Mouse (Mus musculus): ENCODE results near the gene Dgkb. TPM values are rescaled to one million over a fixed set of nuclear protein-coding genes. Genes with fewer than 3 reads are reported as not detected.

Gene Dgkb
- polyA plus RNA-seq, 1 experiment from 2014 or later: 3.5 TPM

DNA sequence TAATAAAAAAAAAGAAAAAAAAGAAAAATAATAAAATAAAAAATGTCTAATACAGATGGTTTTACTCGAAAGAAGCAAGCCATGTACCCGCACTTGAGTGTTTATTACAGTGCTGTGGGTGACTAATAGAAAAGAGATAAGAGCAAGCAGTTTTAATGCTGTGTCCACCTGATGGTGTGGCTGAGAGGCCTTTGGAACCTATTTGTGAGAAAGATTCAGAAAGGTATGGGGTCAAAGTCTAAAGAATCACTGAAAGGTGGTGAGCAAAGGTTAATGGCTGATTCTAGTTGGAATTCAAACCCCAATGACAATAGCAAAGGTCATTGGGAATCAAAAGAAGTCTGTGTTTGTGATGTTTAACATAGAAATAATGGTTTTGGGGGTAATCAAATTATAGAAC lies 124.6 kb downstream of the Dgkb start:
- WGBS: 83% methylated on average over 2 of the region's 2 CpGs
- no peak for TF ChIP-seq CTCF (IDR thresholded peaks at IDR 0.05; ENCODE audit: low read depth)

DNA sequence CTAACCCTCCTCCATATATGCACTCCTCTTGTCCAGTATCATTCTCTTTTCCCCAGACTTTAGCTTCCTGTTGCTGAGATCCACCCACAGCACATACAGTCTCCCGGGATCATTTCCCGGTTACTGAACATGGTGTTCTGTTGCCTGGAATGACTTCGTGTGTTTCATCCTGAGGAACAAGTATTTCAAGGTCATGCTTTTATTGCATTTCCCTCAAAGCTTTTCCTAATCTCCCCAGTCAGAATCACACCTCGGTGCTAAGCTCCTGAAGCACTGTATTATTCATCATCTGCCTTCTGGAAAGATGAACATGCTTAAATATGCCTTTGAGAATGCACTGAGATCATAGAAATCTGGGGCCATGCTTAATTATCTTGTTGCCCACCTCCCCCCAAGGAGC lies 138.7 kb downstream of the Dgkb start:
- H3K4me2 ChIP-seq: no peak overlapping the region
- ATAC-seq (ENCODE audit: insufficient read depth) (no peak), DNase-seq (no peak)
- no peaks in the 10 kb centered on the region for H3K9me3 ChIP-seq (ENCODE audit: low read depth, low read length)
- 70% methylated on average over 4 of the region's 4 CpGs for WGBS
- H3K4me3 ChIP-seq (ENCODE audit: low read depth, low read length): no peak overlapping the region
- H3K27ac ChIP-seq (ENCODE audit: low read depth): no peak overlapping the region
- no peaks in the 10 kb centered on the region for H3K36me3 ChIP-seq (ENCODE audit: insufficient read depth)
- H3K9ac ChIP-seq: no peak overlapping the region
- TF ChIP-seq CTCF (IDR thresholded peaks at IDR 0.05; ENCODE audit: low read depth): no peak
- H3K4me1 ChIP-seq (ENCODE audit: insufficient read depth): no peaks in the 10 kb centered on the region
- H3K27me3 ChIP-seq (ENCODE audit: insufficient read depth, low read length): no peaks in the 10 kb centered on the region

More for the DNA sequence above, 124.6 kb downstream of the Dgkb start:
- Histone ChIP-seq H3K36me3 (ENCODE audit: insufficient read depth) (no peaks in the 10 kb centered on the region), H3K9ac (no peak overlapping the region), H3K27me3 (ENCODE audit: insufficient read depth, low read length) (no peaks in the 10 kb centered on the region), H3K27ac (ENCODE audit: low read depth) (no peak overlapping the region), H3K4me1 (ENCODE audit: insufficient read depth) (no peaks in the 10 kb centered on the region), H3K4me3 (ENCODE audit: low read depth, low read length) (no peak overlapping the region), H3K4me2 (no peak overlapping the region), H3K9me3 (ENCODE audit: low read depth, low read length) (no peaks in the 10 kb centered on the region)
- ATAC-seq (ENCODE audit: insufficient read depth) (no peak), DNase-seq (no peak)

DNA sequence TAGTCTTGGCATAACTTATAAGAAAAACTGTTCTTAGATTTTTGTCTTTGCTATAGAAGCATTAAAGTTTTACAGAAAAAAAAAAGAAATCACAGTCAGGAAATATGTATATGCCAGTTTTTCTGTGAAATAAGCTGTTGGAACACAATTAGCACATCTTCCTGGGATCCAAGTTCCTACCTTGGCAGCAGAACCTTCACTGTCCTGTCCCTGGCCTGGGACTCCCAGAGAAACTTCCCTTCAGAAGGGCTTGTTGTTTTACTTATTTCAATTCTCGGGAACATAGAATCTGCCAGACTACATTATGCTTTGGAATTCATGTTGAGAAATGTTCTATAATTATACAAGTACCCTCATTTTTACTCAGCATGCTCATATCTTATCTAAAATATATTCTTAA lies 154.0 kb downstream of the Dgkb start:
- DNase-seq (no peak), ATAC-seq (ENCODE audit: insufficient read depth) (no peak)
- Histone ChIP-seq H3K36me3 (ENCODE audit: insufficient read depth) (no peaks in the 10 kb centered on the region), H3K9me3 (ENCODE audit: low read depth, low read length) (no peaks in the 10 kb centered on the region), H3K4me1 (ENCODE audit: insufficient read depth) (no peaks in the 10 kb centered on the region), H3K27me3 (ENCODE audit: insufficient read depth, low read length) (no peaks in the 10 kb centered on the region), H3K27ac (ENCODE audit: low read depth) (no peak overlapping the region), H3K4me2 (no peak overlapping the region), H3K9ac (no peak overlapping the region), H3K4me3 (ENCODE audit: low read depth, low read length) (no peak overlapping the region)
- no peak for TF ChIP-seq CTCF (IDR thresholded peaks at IDR 0.05; ENCODE audit: low read depth)
- WGBS: 46% methylated on average over 1 of the region's 1 CpGs

DNA sequence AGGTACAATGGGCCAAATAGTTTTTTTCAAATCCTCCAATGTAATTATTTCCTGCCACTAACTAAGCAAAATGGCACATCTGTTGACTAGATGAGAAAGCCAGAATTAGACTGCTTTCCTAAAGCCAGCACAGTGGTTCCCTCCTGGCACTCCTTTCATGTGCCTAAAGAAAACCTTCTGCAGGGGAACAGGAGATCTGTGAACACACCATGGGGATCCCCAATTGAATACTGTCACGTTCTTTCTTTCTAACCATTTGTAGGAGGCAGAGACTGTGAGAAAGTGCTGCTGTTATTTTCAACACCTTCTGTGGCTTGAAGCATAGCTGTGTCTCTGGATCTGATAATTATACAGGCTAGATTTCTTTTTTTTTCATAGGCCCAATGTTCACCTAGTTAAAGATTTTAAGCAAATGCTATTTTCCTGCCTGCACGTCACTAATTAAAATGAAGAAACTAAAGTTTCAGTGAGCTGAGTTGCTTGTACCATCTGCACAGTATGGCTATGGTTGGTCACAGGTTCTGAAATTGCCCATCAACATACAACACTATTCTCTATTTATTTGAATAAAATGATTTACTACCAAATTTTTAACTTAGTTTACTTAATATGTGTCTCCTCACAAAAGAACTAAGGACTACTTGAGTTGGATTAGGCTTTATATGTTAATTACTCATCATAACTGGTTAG lies 161.1 kb downstream of the Dgkb start:
- TF ChIP-seq CTCF (IDR thresholded peaks at IDR 0.05; ENCODE audit: low read depth): no peak

GRCm38 (mm10) chr12:37985352-37985751 lies 167.8 kb downstream of the Dgkb start:
- Histone ChIP-seq H3K9me3 (ENCODE audit: low read depth, low read length) (no peaks in the 10 kb centered on the region), H3K4me1 (ENCODE audit: insufficient read depth) (no peaks in the 10 kb centered on the region), H3K4me3 (ENCODE audit: low read depth, low read length) (no peak overlapping the region), H3K4me2 (no peak overlapping the region), H3K27ac (ENCODE audit: low read depth) (no peak overlapping the region), H3K9ac (no peak overlapping the region), H3K27me3 (ENCODE audit: insufficient read depth, low read length) (no peaks in the 10 kb centered on the region), H3K36me3 (ENCODE audit: insufficient read depth) (no peaks in the 10 kb centered on the region)
- 52% methylated on average over 1 of the region's 1 CpGs for WGBS
- no peak for TF ChIP-seq CTCF (IDR thresholded peaks at IDR 0.05; ENCODE audit: low read depth)
- peak; percentile 28; the same call in 1 of the 2 replicates for ATAC-seq (ENCODE audit: insufficient read depth)
- DNase-seq: peak; percentile 23

More for the DNA sequence above, 161.1 kb downstream of the Dgkb start:
- H3K4me1 ChIP-seq (ENCODE audit: insufficient read depth): no peaks in the 10 kb centered on the region
- no peak overlapping the region for H3K9ac ChIP-seq
- H3K36me3 ChIP-seq (ENCODE audit: insufficient read depth): no peaks in the 10 kb centered on the region
- H3K4me2 ChIP-seq: no peak overlapping the region
- no peak overlapping the region for H3K27ac ChIP-seq (ENCODE audit: low read depth)
- no peaks in the 10 kb centered on the region for H3K9me3 ChIP-seq (ENCODE audit: low read depth, low read length)
- WGBS: 61% methylated on average over 2 of the region's 2 CpGs
- ATAC-seq (ENCODE audit: insufficient read depth) (no peak), DNase-seq (no peak)
- H3K4me3 ChIP-seq (ENCODE audit: low read depth, low read length): no peak overlapping the region
- no peaks in the 10 kb centered on the region for H3K27me3 ChIP-seq (ENCODE audit: insufficient read depth, low read length)

- Histone ChIP-seq H3K27ac (ENCODE audit: low read depth) (no peak overlapping the region), H3K4me3 (ENCODE audit: low read depth, low read length) (no peak overlapping the region), H3K4me2 (no peak overlapping the region), H3K36me3 (ENCODE audit: insufficient read depth) (no peaks in the 10 kb centered on the region), H3K9ac (no peak overlapping the region), H3K4me1 (ENCODE audit: insufficient read depth) (no peaks in the 10 kb centered on the region), H3K27me3 (ENCODE audit: insufficient read depth, low read length) (no peaks in the 10 kb centered on the region), H3K9me3 (ENCODE audit: low read depth, low read length) (no peaks in the 10 kb centered on the region)
- 81% methylated on average over 1 of the region's 1 CpGs for WGBS
- DNase-seq: no peak
- no peak for ATAC-seq (ENCODE audit: insufficient read depth)
- TF ChIP-seq CTCF (IDR thresholded peaks at IDR 0.05; ENCODE audit: low read depth): no peak
Observed at GRCm38 (mm10) chr12:37988066-37988591, 170.6 kb downstream of the Dgkb start.

DNA sequence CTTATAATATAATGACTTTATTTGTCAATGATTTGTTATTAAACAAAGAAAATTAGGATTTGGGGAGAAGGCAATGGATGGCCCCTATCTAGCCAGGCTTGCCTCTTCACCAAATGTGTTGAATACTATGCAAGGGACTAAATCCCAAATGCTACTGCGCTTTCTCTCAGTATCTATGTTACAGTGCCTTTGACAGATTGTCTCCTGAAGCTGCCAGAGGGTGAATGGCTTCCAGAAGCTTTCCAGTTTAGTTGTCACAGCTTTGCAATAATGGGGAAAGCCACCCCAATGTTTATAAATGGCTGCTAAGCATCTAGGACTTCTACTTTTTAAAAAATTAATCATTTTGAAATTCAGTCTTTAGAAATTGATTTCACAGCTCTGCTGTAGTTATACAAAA lies 175.7 kb downstream of the Dgkb start:
- DNase-seq (no peak), ATAC-seq (ENCODE audit: insufficient read depth) (no peak)
- no peaks in the 10 kb centered on the region for H3K9me3 ChIP-seq (ENCODE audit: low read depth, low read length)
- H3K4me1 ChIP-seq (ENCODE audit: insufficient read depth): 0 out of 2 replicates have a peak, but pooled peaks cover 2% of the 10 kb centered on the region
- H3K4me3 ChIP-seq (ENCODE audit: low read depth, low read length): no peak overlapping the region
- no peak overlapping the region for H3K4me2 ChIP-seq
- no peak overlapping the region for H3K9ac ChIP-seq
- no peaks in the 10 kb centered on the region for H3K36me3 ChIP-seq (ENCODE audit: insufficient read depth)
- no peak for TF ChIP-seq CTCF (IDR thresholded peaks at IDR 0.05; ENCODE audit: low read depth)
- no peaks in the 10 kb centered on the region for H3K27me3 ChIP-seq (ENCODE audit: insufficient read depth, low read length)
- 69% methylated on average over 1 of the region's 1 CpGs for WGBS
- H3K27ac ChIP-seq (ENCODE audit: low read depth): no peak overlapping the region

All from lung, embryonic 14.5 days (tissue).